Mouse (Mus musculus) cerebellum, adult 2 months (tissue): ENCODE results near the gene Nt5c2. TPM values are rescaled to one million over a fixed set of nuclear protein-coding genes. Genes with fewer than 3 reads are reported as not detected.

ENCODE experiments used
- DNase-seq, 2 experiments: peaks; one replicate each; pipeline ENCODE4 v3.0.0; 2021
- H3K27ac ChIP-seq: fragments of 200-500 bp; 2 replicates; pipeline ENCODE4 v1.5.1; 2012; ENCODE audit warnings: low read length, control low read depth, inconsistent platforms; ENCODE audit not compliant: insufficient read depth
- H3K27me3 ChIP-seq: fragments of 200-500 bp; 2 replicates; pipeline ENCODE4 v1.6.1; 2012; ENCODE audit warnings: inconsistent platforms, mild to moderate bottlenecking, low read length, moderate library complexity; ENCODE audit not compliant: control insufficient read depth, insufficient read depth
- H3K4me1 ChIP-seq: fragments of 200-500 bp; 2 replicates; pipeline ENCODE4 v1.6.1; 2011; ENCODE audit warnings: low read length; ENCODE audit not compliant: control insufficient read depth, insufficient read depth
- H3K4me3 ChIP-seq: fragments of 200-500 bp; replicated peaks from 2 replicates; pipeline ENCODE3; 2011; ENCODE audit warnings: mild to moderate bottlenecking, low read depth, low read length, control low read depth; ENCODE audit not compliant: insufficient read depth
- CTCF ChIP-seq: fragments of 200-500 bp; IDR thresholded peaks from 2 replicates; pipeline ENCODE4 v1.5.1; 2011; ENCODE audit warnings: low read depth, mild to moderate bottlenecking, control low read depth, low read length, moderate library complexity, borderline replicate concordance; ENCODE audit not compliant: insufficient read depth
- POLR2A ChIP-seq: fragments of 200-500 bp; IDR thresholded peaks from 2 replicates; pipeline ENCODE4 v1.6.1; 2011; ENCODE audit warnings: low read length, control low read depth, borderline replicate concordance; ENCODE audit not compliant: insufficient read depth
- WGBS: fragments of 180-500 bp; shearing (Covaris S2); methylation state at CpG from one replicate; pipeline ENCODE4 v1.1.7; 2018; 5-methylcytosine and 5-hydroxymethylcytosine counted together
- polyA plus RNA-seq: library from polyadenylated mRNA; depleted of rRNA; stranded (reverse); fragments of >200 nt; gene quantifications from 2 replicates; pipeline ENCODE4 v1.2.3, GENCODE M21; 2012; rRNA removed

The Nt5c2 gene
- polyA plus RNA-seq, 1 experiment, result 49.3 TPM

GRCm38 (mm10) chr19:46837290-46838079 lies 177.5 kb downstream of the Nt5c2 start:
- TF ChIP-seq POLR2A (no peak), CTCF (no peak)
- 90% methylated on average over 11 of the region's 11 CpGs for WGBS
- no peak for DNase-seq
- H3K27ac ChIP-seq, result no peak overlapping the region
- peaks cover 14% of the 10 kb centered on the region; the same call in 1 of the 2 replicates for H3K4me1 ChIP-seq
- H3K4me3 ChIP-seq, result no peak overlapping the region
- no peaks in the 10 kb centered on the region for H3K27me3 ChIP-seq

DNA sequence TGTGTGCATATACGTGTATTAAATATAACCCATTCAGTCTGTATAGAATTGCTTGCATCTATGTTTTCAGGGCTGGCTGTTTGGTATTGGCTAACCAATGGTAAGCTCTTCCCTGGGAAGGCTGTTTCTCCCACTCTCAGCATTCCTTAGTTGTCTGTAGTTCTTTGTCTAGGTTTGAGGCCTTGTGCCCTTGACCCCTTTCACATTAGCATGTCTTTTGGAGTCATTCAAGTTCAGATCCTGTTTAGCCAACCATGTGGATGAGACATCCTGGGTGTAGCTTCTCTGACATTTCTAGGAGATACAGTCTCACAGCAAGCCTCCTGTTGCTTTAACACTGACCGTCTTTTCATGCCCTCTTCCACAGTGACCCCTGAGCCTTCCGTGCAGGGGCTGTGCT lies 178.9 kb downstream of the Nt5c2 start:
- TF ChIP-seq POLR2A, result no peak
- TF ChIP-seq CTCF, result no peak
- 60% methylated on average over 3 of the region's 3 CpGs for WGBS
- peaks cover 17% of the 10 kb centered on the region for H3K4me1 ChIP-seq
- H3K4me3 ChIP-seq, result no peak overlapping the region
- no peak for DNase-seq
- no peak overlapping the region for H3K27ac ChIP-seq
- H3K27me3 ChIP-seq, result no peaks in the 10 kb centered on the region

DNA sequence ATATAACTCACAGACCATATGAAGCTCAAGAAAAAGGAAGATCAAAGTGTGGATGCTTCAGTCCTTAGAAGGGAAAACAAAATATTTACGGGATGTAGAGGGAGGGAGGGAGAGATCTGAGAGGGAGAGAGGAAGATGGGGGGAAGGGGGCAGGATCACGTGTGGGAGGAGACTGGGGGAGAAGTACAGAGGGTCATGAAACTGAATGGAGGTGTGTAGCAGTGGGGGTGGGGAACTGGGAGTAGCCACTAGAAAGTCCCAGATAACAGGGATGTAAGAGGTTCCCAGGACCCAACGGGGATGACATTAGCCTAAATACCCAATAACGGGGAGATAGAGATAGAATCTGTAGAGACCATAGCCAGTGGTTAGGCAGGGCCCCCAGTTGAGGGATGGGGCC lies 179.6 kb downstream of the Nt5c2 start:
- Histone ChIP-seq H3K4me3 (no peak overlapping the region), H3K27me3 (no peaks in the 10 kb centered on the region), H3K27ac (no peak overlapping the region), H3K4me1 (peaks cover 23% of the 10 kb centered on the region)
- no peak for TF ChIP-seq CTCF
- no peak for TF ChIP-seq POLR2A
- DNase-seq, result no peak
- WGBS, result 92% methylated on average over 4 of the region's 4 CpGs

- TF ChIP-seq POLR2A, result no peak
- TF ChIP-seq CTCF, result no peak
- Histone ChIP-seq H3K4me1 (peaks cover 22% of the 10 kb centered on the region), H3K27ac (no peak overlapping the region), H3K27me3 (no peaks in the 10 kb centered on the region), H3K4me3 (no peak overlapping the region)
- no peak for DNase-seq
- WGBS, result 27% methylated on average over 5 of the region's 5 CpGs
Measured at GRCm38 (mm10) chr19:46834301-46834700, 180.7 kb downstream of the Nt5c2 start.

Other genes with a start within 250 kb of the Nt5c2 start
- gene Ina, start 455 bp downstream of the Nt5c2 start, polyA plus RNA-seq, result 214 and 232 TPM in 2 replicates
- 40.4 and 40.9 TPM in 2 replicates for gene Pcgf6, start 35.8 kb upstream of the Nt5c2 start, polyA plus RNA-seq
- gene Taf5, start 52.6 kb upstream of the Nt5c2 start, polyA plus RNA-seq, result 5.1 and 5.2 TPM in 2 replicates
- 977 and 998 TPM in 2 replicates for gene Usmg5, start 75.5 kb upstream of the Nt5c2 start, polyA plus RNA-seq
- gene Pdcd11, start 75.6 kb upstream of the Nt5c2 start, polyA plus RNA-seq, result 16.2 and 16.6 TPM in 2 replicates
- 1.3 and 1.4 TPM in 2 replicates for gene Calhm2, start 123.1 kb upstream of the Nt5c2 start, polyA plus RNA-seq
- gene Calhm1, start 129.1 kb upstream of the Nt5c2 start, polyA plus RNA-seq, result not detected in 2 replicates
- gene Calhm3, start 142.6 kb upstream of the Nt5c2 start, polyA plus RNA-seq, result not detected in 2 replicates
- 77.8 and 91.5 TPM in 2 replicates for gene Neurl1a, start 163.7 kb upstream of the Nt5c2 start, polyA plus RNA-seq